Mouse (Mus musculus) intestine, embryonic 15.5 days (tissue): ENCODE results near the gene Gm20388. TPM values are rescaled to one million over a fixed set of nuclear protein-coding genes. Genes with fewer than 3 reads are reported as not detected.
A peak's percentile ranks its signal among the peaks of the same experiment; 100 is the strongest.

ENCODE experiments used
- ATAC-seq: fragments of 200-750 bp; cut with Nextera tagmentation; 2 replicates; pipeline ENCODE4 v1.8.0; 2017; ENCODE audit warnings: moderate TSS enrichment, moderate library complexity
- H3K27ac ChIP-seq: fragments of 300-500 bp; sonication (generic); 2 replicates; pipeline ENCODE4 v1.5.1; 2015; ENCODE audit warnings: mild to moderate bottlenecking, inconsistent platforms
- H3K27me3 ChIP-seq: fragments of 300-500 bp; sonication (generic); replicated peaks from 2 replicates; pipeline ENCODE4 v1.6.1; 2015; ENCODE audit warnings: inconsistent platforms
- H3K36me3 ChIP-seq: fragments of 300-500 bp; sonication (generic); 2 replicates; pipeline ENCODE4 v1.6.1; 2015; ENCODE audit warnings: inconsistent platforms
- H3K4me1 ChIP-seq: fragments of 300-500 bp; sonication (generic); replicated peaks from 2 replicates; pipeline ENCODE4 v1.6.1; 2015; ENCODE audit warnings: inconsistent platforms
- H3K4me2 ChIP-seq: fragments of 300-500 bp; sonication (generic); replicated peaks from 2 replicates; pipeline ENCODE4 v1.6.1; 2015; ENCODE audit warnings: mild to moderate bottlenecking, inconsistent platforms
- H3K4me3 ChIP-seq: fragments of 300-500 bp; sonication (generic); replicated peaks from 2 replicates; pipeline ENCODE4 v1.5.1; 2015; ENCODE audit warnings: inconsistent platforms
- H3K9ac ChIP-seq: fragments of 300-500 bp; sonication (generic); 2 replicates; pipeline ENCODE4 v1.6.1; 2015; ENCODE audit warnings: inconsistent platforms
- H3K9me3 ChIP-seq: fragments of 300-500 bp; sonication (generic); 2 replicates; pipeline ENCODE4 v1.6.1; 2016; ENCODE audit warnings: inconsistent platforms
- WGBS: fragments of 180-500 bp; shearing (Covaris S2); methylation state at CpG from one replicate; pipeline ENCODE4 v1.1.7; 2015; 5-methylcytosine and 5-hydroxymethylcytosine counted together
- polyA plus RNA-seq: library from polyadenylated mRNA; unstranded; fragments of >200 nt; fragmentation: Nextera tagmentation; extraction: Ambion mirVana; gene quantifications from 2 replicates; pipeline ENCODE4 v1.2.1, GENCODE M21; 2015

Gene Gm20388
- polyA plus RNA-seq, 1 experiment from 2014 or later = not detected

DNA sequence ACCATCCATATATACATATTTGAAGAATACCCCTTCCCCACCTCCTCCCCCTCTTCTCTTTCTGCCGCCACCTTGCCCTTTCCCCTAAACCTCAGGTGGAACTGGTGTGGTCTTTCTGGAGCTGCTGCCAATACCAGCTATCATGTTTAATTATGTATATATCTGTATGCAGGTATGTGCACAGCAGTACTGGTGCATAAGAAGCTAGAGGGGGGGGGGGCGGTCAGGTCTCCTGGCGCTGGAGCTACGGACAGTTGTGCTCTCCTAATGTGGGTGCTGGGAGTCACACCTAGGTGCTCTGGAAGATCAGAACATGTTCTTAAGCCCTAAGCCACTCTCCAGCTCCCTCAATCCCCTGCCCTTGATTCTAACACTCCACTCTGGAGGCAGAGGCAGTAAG lies 13.6 kb upstream of the Gm20388 start:
- Histone ChIP-seq H3K27me3 (no peaks in the 10 kb centered on the region), H3K4me3 (no peak overlapping the region), H3K9ac (no peak overlapping the region), H3K9me3 (no peaks in the 10 kb centered on the region), H3K27ac (no peak overlapping the region), H3K4me2 (no peak overlapping the region), H3K36me3 (no peaks in the 10 kb centered on the region), H3K4me1 (0 out of 2 replicates have a peak, but pooled peaks cover 4% of the 10 kb centered on the region)
- ATAC-seq = peak; percentile 53
- 63% methylated on average over 4 of the region's 4 CpGs for WGBS

DNA sequence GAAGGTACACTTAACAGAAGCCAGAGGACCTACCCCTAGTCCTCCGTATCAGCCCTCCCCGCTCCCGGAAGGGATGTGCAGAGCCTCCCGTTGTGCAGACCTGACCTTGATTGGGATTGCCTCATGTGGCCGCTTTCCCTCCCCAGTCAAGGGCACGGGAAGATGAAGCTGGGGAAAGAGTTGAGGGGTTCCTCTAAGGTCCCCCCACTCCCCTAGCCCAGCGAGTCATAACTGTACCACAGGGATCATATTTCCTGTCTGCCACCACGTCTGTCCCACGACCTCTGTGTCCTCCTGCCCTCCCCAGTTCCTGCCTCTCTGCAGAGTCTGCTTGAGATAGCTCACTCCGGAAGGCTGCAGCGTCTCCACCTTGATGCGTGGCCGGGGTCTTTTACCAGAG lies 12.7 kb upstream of the Gm20388 start:
- no peaks in the 10 kb centered on the region for H3K9me3 ChIP-seq
- WGBS = 12% methylated on average over 13 of the region's 13 CpGs
- peak; percentile 68 for ATAC-seq
- H3K27ac ChIP-seq = no peak overlapping the region
- H3K4me1 ChIP-seq = 0 out of 2 replicates have a peak, but pooled peaks cover 4% of the 10 kb centered on the region
- no peaks in the 10 kb centered on the region for H3K27me3 ChIP-seq
- no peaks in the 10 kb centered on the region for H3K36me3 ChIP-seq
- no peak overlapping the region for H3K4me3 ChIP-seq
- no peak overlapping the region for H3K9ac ChIP-seq
- 0 out of 2 replicates have a peak overlapping the region, but pooled peaks have one; percentile 20 for H3K4me2 ChIP-seq

DNA sequence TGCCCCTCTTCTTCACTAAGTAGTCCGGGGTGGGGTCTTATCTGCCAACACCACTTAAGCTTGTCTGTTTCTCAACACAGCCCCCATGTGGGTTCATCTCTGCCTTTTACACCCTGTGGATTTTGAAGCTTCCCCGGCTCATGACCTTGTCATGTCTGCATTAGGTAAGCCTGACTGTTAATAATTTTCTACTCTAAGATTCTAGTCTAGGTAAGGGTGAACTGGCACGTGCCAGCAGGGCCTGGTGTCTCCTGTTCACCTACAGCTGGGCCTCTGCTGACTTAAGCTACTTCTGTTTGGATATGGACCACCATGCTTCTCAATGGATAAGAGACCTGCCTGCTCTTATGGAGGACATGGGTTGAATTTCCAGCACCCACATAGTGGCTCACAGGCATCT lies 9.3 kb upstream of the Gm20388 start:
- Histone ChIP-seq H3K9me3 (no peaks in the 10 kb centered on the region), H3K27ac (no peak overlapping the region), H3K4me2 (no peak overlapping the region), H3K27me3 (no peaks in the 10 kb centered on the region), H3K36me3 (no peaks in the 10 kb centered on the region), H3K4me3 (no peak overlapping the region), H3K9ac (no peak overlapping the region), H3K4me1 (0 out of 2 replicates have a peak, but pooled peaks cover 4% of the 10 kb centered on the region)
- WGBS = 65% methylated on average over 3 of the region's 3 CpGs
- ATAC-seq = peak; percentile 58

DNA sequence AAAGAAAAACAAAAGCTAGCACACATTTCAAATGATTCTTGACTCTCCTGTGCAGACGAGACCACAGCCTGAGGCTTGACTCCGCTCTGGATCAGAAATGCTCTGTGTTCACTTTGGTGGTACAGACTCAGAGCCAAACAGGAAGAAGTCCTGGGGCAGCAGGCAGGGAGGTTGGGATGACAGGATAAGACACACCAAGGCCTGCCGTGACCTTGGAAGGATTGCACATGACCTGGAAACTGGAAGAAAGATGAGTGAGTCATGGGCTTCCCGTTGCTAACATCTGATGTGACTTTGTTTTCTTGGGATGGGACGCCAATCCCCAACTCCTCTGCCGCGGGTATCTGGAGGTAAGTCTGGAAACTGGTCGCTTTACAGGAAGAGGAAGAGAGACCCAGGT lies 8.7 kb upstream of the Gm20388 start:
- H3K9me3 ChIP-seq = no peaks in the 10 kb centered on the region
- no peak overlapping the region for H3K9ac ChIP-seq
- H3K4me3 ChIP-seq = no peak overlapping the region
- H3K27me3 ChIP-seq = no peaks in the 10 kb centered on the region
- H3K27ac ChIP-seq = no peak overlapping the region
- H3K36me3 ChIP-seq = no peaks in the 10 kb centered on the region
- no peak overlapping the region for H3K4me2 ChIP-seq
- 0 out of 2 replicates have a peak, but pooled peaks cover 4% of the 10 kb centered on the region for H3K4me1 ChIP-seq
- no peak for ATAC-seq
- 80% methylated on average over 8 of the region's 8 CpGs for WGBS

DNA sequence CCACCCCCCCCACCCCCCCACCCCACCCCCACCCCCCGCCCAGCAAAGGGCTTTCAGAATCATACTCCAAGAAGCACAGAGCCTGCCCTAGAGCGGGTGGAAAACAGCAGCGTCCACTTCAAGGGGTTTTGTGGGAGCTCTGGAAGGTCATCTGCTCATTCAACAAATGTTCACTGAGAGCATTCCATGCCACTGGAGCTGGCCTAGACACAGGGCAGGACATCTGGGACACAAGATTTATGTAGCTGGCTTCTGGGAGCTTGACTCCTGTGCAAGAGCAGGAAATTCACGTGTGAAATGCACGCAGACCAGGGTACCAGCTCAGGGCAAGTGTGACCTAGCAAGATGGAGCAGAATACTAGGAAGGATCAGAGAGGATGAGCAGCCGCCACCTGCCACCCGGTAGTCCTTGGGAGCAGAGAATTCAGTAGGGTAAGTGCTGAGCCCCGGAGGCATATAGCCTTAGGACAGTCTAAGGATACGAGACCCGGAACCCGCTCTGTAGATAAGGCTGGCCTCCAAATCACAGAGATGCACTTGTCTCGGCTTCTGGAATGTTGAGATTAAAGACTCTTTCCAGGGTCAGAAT lies 6.2 kb upstream of the Gm20388 start:
- Histone ChIP-seq H3K4me2 (no peak overlapping the region), H3K9me3 (no peaks in the 10 kb centered on the region), H3K27ac (no peak overlapping the region), H3K4me3 (no peak overlapping the region), H3K27me3 (no peaks in the 10 kb centered on the region), H3K4me1 (no peaks in the 10 kb centered on the region), H3K9ac (no peak overlapping the region), H3K36me3 (no peaks in the 10 kb centered on the region)
- 46% methylated on average over 12 of the region's 12 CpGs for WGBS
- no peak for ATAC-seq

DNA sequence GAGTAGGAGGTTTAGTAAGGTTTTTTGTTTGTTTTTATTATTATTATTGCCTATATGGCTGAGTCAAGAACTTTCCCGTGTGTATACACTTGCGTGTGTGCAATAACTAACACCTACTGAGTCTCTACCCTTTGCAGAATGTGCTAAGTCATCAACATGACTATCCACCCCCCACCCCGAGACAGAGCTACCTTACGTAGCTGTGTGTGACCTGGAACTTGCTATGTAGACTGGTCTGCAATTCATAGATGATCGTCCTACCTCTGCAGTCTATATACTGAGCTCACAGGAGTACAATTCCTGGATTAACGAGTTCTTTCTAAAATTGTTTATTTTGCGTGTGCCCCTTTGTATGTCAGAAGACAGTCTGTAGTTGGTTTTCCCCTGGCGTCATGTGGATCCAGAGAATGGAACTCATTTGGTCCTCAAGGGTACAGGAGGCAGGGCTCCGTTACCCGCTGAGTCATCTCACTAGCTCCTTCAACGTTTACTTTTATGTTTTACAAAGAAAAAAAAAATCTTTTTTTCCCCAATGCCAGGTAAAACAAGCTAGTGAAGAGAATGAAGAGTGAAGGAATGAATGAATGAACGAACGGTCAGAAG lies 596 bp upstream of the Gm20388 start, which contains the start of gene Usp10:
Gene Usp10 (plus strand): TSS at position 417 of the 603 bp plus-strand sequence.
- WGBS = 24% methylated on average over 13 of the region's 13 CpGs
- no peaks in the 10 kb centered on the region for H3K36me3 ChIP-seq
- peak within 1 kb of the TSS; percentile 81 for H3K4me3 ChIP-seq
- H3K9me3 ChIP-seq = no peaks in the 10 kb centered on the region
- H3K4me1 ChIP-seq = peaks cover 30% of the 10 kb centered on the region
- peak within 1 kb of the TSS; percentile 95 for H3K4me2 ChIP-seq
- peak within 1 kb of the TSS; percentile 93 for H3K27ac ChIP-seq
- peak within 1 kb of the TSS; percentile 97 for H3K9ac ChIP-seq
- no peaks in the 10 kb centered on the region for H3K27me3 ChIP-seq
- ATAC-seq = no peak

DNA sequence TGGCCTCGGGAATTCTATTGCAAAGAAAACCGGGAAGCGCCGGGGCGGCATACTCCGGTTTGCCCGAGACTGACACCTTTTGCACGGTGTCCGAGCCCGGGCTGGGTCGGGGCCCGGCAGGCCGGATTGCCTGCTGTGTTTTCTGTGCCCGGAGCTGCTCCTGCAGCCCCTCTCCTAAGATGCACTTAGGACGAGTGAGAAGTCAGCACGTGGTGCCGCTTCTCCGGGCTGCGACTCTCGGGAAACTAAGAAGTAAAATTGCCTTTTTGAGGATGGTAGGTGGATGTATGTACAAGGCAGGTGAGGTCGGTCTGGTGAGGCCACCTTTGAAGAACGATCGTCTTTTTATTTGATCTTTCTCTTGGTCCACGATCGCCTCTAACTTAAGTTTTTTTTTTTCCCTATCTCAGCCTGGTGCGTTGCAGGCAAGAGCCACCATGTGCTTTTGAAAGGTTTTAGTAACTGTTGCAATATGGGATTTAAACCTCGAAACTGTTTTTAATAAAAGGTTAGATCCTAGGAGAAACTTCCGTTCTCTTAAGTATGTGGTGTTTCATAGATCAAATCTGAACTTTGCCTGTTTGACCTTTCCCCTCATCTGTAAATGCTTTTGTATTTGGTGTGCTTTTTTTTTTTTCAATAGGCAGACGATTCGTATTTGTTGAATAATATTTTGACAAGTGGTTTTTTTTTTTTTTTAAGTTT lies 769 bp downstream of the Gm20388 start:
- no peaks in the 10 kb centered on the region for H3K27me3 ChIP-seq
- under 1% methylated on average over 30 of the region's 30 CpGs for WGBS
- peak overlapping the region; percentile 97 for H3K9ac ChIP-seq
- ATAC-seq = peak; percentile 66
- peak overlapping the region; percentile 81 for H3K4me3 ChIP-seq
- peak overlapping the region; percentile 93 for H3K27ac ChIP-seq
- peak overlapping the region; percentile 95 for H3K4me2 ChIP-seq
- H3K4me1 ChIP-seq = peaks cover 32% of the 10 kb centered on the region
- no peaks in the 10 kb centered on the region for H3K9me3 ChIP-seq
- H3K36me3 ChIP-seq = no peaks in the 10 kb centered on the region

DNA sequence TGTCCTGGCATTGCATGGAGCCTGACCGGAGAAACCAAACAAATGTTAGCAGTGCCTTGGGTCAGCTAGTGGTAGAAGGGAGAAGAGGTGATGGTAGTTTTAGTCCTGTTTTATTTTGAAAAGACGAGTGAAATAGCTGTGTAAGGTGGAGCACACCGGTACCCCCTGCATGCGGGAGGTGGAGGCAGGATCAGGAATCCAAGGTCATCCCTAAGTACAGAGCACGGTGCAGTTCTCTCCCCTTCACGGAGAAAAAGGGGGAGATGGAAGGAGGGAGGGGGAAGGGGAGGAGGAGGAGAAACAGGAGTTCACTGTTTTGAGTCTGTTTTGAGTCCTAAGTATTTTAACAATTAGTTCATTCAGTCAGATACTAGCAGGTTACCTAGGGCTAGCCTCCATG lies 2.0 kb downstream of the Gm20388 start:
- Histone ChIP-seq H3K4me1 (peaks cover 39% of the 10 kb centered on the region), H3K4me2 (peak overlapping the region; percentile 95), H3K27me3 (no peaks in the 10 kb centered on the region), H3K27ac (no peak overlapping the region), H3K4me3 (peak overlapping the region; percentile 81; the same call in 1 of the 2 replicates), H3K36me3 (no peaks in the 10 kb centered on the region), H3K9me3 (no peaks in the 10 kb centered on the region), H3K9ac (no peak overlapping the region)
- ATAC-seq = no peak
- 30% methylated on average over 6 of the region's 6 CpGs for WGBS

DNA sequence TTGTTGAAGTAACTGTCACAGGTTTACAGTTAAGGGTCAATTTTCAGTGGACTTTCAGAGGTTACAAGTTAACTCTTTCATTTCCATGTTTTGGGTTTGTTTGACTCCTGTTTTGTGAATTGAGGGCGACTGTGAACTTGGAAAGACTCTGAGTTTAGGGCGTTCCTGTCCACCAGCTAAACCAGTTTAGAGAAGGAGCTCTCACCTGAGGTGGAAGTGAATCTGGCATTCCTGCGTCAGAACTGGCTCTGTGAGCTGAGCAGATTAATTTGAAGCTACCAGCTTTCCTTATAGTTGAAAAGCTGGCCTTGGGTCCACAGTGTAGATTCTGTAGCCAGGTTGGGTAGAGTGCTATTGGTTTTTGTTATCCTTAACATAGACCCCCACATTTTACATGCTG lies 2.5 kb downstream of the Gm20388 start:
- Histone ChIP-seq H3K4me3 (no peak overlapping the region), H3K9ac (no peak overlapping the region), H3K9me3 (no peaks in the 10 kb centered on the region), H3K4me1 (peaks cover 42% of the 10 kb centered on the region), H3K4me2 (peak overlapping the region; percentile 95), H3K36me3 (no peaks in the 10 kb centered on the region), H3K27ac (no peak overlapping the region), H3K27me3 (no peaks in the 10 kb centered on the region)
- no peak for ATAC-seq
- 54% methylated on average over 3 of the region's 3 CpGs for WGBS

DNA sequence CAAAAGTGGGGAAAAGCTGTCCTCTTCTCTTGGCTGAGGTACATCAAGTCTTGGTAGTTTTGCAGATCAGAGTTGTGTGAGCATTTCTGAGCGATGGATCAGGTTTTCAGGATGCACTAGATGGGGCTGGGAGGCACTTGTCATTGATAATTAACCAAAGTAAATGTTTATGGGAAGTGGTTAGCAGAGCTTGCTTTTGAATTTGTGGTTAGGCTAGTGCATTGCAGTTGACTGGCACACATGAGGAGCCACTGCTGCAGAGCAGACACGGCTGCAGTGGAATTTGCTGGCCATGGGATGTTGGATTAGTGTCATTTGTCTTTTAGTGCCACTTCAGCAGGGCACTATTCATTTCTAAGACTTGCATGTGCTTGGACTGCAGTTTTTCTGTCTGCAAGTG lies 3.5 kb downstream of the Gm20388 start:
- Histone ChIP-seq H3K27ac (no peak overlapping the region), H3K4me2 (peak overlapping the region; percentile 0; the same call in 1 of the 2 replicates), H3K4me1 (peaks cover 42% of the 10 kb centered on the region), H3K36me3 (no peaks in the 10 kb centered on the region), H3K9me3 (no peaks in the 10 kb centered on the region), H3K27me3 (no peaks in the 10 kb centered on the region), H3K4me3 (no peak overlapping the region), H3K9ac (no peak overlapping the region)
- no peak for ATAC-seq
- WGBS = 25% methylated on average over 2 of the region's 2 CpGs

DNA sequence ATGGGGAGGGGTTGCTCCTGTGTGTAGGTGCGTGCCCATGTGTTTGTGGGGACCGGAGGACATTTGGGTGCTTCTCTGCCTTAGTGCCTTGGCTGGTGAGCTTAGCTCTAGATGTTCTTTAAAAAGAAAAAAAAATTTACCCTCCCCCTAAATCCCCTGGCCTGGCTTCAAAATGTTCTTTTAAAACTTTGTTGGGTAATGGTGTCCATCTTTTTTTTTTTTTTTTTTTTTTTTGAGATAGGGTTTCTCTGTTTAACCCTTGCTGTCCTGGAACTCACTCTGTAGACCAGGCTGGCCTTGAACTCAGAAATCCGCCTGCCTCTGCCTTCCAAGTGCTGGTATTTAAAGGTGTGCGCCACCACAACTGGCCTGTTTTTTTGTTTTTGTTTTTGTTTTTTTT lies 4.7 kb downstream of the Gm20388 start:
- no peaks in the 10 kb centered on the region for H3K9me3 ChIP-seq
- no peak for ATAC-seq
- no peak overlapping the region for H3K4me2 ChIP-seq
- H3K4me1 ChIP-seq = peaks cover 42% of the 10 kb centered on the region
- no peak overlapping the region for H3K9ac ChIP-seq
- H3K27me3 ChIP-seq = no peaks in the 10 kb centered on the region
- H3K36me3 ChIP-seq = no peaks in the 10 kb centered on the region
- WGBS = 83% methylated on average over 4 of the region's 4 CpGs
- no peak overlapping the region for H3K4me3 ChIP-seq
- H3K27ac ChIP-seq = no peak overlapping the region

DNA sequence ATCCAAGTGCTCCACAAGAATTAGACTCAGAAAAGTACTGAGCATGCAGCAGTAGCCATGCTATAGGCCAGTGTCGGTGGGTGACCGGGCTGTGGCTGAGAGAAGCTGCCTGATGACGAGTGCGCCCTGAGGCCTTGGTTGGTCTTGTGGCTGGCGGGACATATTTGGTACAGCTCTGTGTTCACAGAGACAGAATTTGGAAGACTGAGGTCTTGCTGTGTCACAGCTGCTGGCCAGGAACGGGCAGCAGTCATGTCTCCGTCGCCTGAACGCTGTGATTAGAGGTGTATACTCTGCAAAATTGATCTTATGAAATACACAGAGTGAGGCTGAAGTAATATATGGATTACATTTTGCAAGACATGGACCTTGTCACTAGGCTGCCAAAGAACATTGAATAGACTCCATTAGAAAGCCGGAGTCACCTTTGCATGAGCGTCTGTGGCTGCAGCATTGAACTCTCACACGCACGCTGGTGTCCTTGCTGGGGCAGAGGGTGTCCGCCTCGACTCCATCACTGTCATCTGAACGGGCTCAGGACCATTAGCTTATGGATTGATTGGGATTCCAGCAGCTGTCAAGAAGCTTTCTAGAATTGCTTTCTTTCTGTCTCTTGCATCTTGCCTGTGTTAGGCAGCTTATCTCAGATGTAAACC lies 5.7 kb downstream of the Gm20388 start:
- no peak overlapping the region for H3K27ac ChIP-seq
- WGBS = 75% methylated on average over 16 of the region's 16 CpGs
- peaks cover 45% of the 10 kb centered on the region for H3K4me1 ChIP-seq
- no peaks in the 10 kb centered on the region for H3K36me3 ChIP-seq
- H3K4me3 ChIP-seq = no peak overlapping the region
- H3K4me2 ChIP-seq = no peak overlapping the region
- ATAC-seq = no peak
- no peaks in the 10 kb centered on the region for H3K27me3 ChIP-seq
- no peak overlapping the region for H3K9ac ChIP-seq
- H3K9me3 ChIP-seq = no peaks in the 10 kb centered on the region
